Mouse (Mus musculus) right cerebral cortex, postnatal 25 days (tissue): ENCODE data around the gene 1110002E22Rik.
A peak's percentile ranks its signal among the peaks of the same experiment; 100 is the strongest.

Experiments
- DNase-seq: peaks from one replicate; pipeline ENCODE4 v3.0.0; 2022

Gene 1110002E22Rik

GRCm38 (mm10) chr3:138064732-138065645 is at the start of gene 1110002E22Rik:
Gene 1110002E22Rik (plus strand): TSS chr3:138065052.
- peak; percentile 27 for DNase-seq

GRCm38 (mm10) chr3:138016810-138017209 is 48.0 kb upstream of the 1110002E22Rik start:
- no peak for DNase-seq

GRCm38 (mm10) chr3:138022003-138022402 is 42.8 kb upstream of the 1110002E22Rik start:
- no peak for DNase-seq

GRCm38 (mm10) chr3:138022651-138023050 is 42.2 kb upstream of the 1110002E22Rik start:
- DNase-seq: no peak

- peak; percentile 7 for DNase-seq
Measured at GRCm38 (mm10) chr3:138026286-138026685, 38.6 kb upstream of the 1110002E22Rik start.

- no peak for DNase-seq
Measured at GRCm38 (mm10) chr3:138027575-138028362, 37.1 kb upstream of the 1110002E22Rik start.

GRCm38 (mm10) chr3:138029351-138029750 is 35.5 kb upstream of the 1110002E22Rik start:
- DNase-seq: peak; percentile 26

- no peak for DNase-seq
Measured at GRCm38 (mm10) chr3:138030563-138030962, 34.3 kb upstream of the 1110002E22Rik start.

GRCm38 (mm10) chr3:138033986-138034385 is 30.9 kb upstream of the 1110002E22Rik start:
- no peak for DNase-seq

- DNase-seq: no peak
Measured at GRCm38 (mm10) chr3:138040938-138041337, 23.9 kb upstream of the 1110002E22Rik start.

GRCm38 (mm10) chr3:138041591-138042301 is 23.1 kb upstream of the 1110002E22Rik start:
- DNase-seq: no peak

GRCm38 (mm10) chr3:138043316-138043715 is 21.5 kb upstream of the 1110002E22Rik start:
- no peak for DNase-seq

GRCm38 (mm10) chr3:138049555-138049954 is 15.3 kb upstream of the 1110002E22Rik start:
- DNase-seq: no peak

- no peak for DNase-seq
Measured at GRCm38 (mm10) chr3:138050772-138051171, 14.1 kb upstream of the 1110002E22Rik start.

- DNase-seq: no peak
Measured at GRCm38 (mm10) chr3:138051431-138051830, 13.4 kb upstream of the 1110002E22Rik start.

GRCm38 (mm10) chr3:138053969-138054368 is 10.9 kb upstream of the 1110002E22Rik start:
- no peak for DNase-seq

GRCm38 (mm10) chr3:138056976-138057375 is 7.9 kb upstream of the 1110002E22Rik start:
- DNase-seq: no peak

GRCm38 (mm10) chr3:138058226-138058625 is 6.6 kb upstream of the 1110002E22Rik start:
- no peak for DNase-seq

GRCm38 (mm10) chr3:138060429-138060828 is 4.4 kb upstream of the 1110002E22Rik start:
- DNase-seq: no peak

- DNase-seq: no peak
Measured at GRCm38 (mm10) chr3:138061205-138061911, 3.5 kb upstream of the 1110002E22Rik start.

- DNase-seq: no peak
Measured at GRCm38 (mm10) chr3:138062673-138063072, 2.2 kb upstream of the 1110002E22Rik start.

- peak; percentile 15 for DNase-seq
Measured at GRCm38 (mm10) chr3:138063731-138064329, 1.0 kb upstream of the 1110002E22Rik start.
